Mouse (Mus musculus) lung, adult 2 months (tissue): ENCODE measurements around the gene Tmem40.

ENCODE experiments used
- CTCF ChIP-seq: fragments of 200-500 bp; IDR thresholded peaks from 2 replicates; pipeline ENCODE4 v1.5.1; 2011; ENCODE audit warnings: mild to moderate bottlenecking, low read length, control low read depth; ENCODE audit not compliant: insufficient read depth
- POLR2A ChIP-seq: fragments of 200-500 bp; IDR thresholded peaks from 2 replicates; pipeline ENCODE4 v1.6.1; 2011; ENCODE audit warnings: low read depth, mild to moderate bottlenecking, control low read depth, low read length, borderline replicate concordance; ENCODE audit errors: extremely low read depth

GRCm38 (mm10) chr6:115698699-115699098 lies 63.5 kb downstream of the Tmem40 start:
- TF ChIP-seq CTCF (peak; percentile 70), POLR2A (no peak)
